Mouse (Mus musculus) small intestine, adult 2 months (tissue): Measurements from ENCODE around the gene Atp4b. TPM values are rescaled to one million over a fixed set of nuclear protein-coding genes. Genes with fewer than 3 reads are reported as not detected.
"Not testable (repeated sequence)": the region's sequence is repeated elsewhere in the genome, so short reads cannot be mapped to it uniquely, and the experiment has no call there.

Experiments used
- H3K27ac ChIP-seq: fragments of 200-500 bp; 2 replicates; pipeline ENCODE4 v1.5.1; 2012; ENCODE audit warnings: low read depth, low read length, control low read depth, inconsistent platforms; ENCODE audit not compliant: insufficient read depth
- H3K27me3 ChIP-seq: fragments of 200-500 bp; 2 replicates; pipeline ENCODE4 v1.6.1; 2012; ENCODE audit warnings: mild to moderate bottlenecking, moderate library complexity, low read length, inconsistent platforms; ENCODE audit not compliant: control insufficient read depth, insufficient read depth
- H3K36me3 ChIP-seq: fragments of 200-500 bp; 2 replicates; pipeline ENCODE4 v1.6.1; 2012; ENCODE audit warnings: mild to moderate bottlenecking, low read length, control low read depth, inconsistent platforms; ENCODE audit not compliant: control insufficient read depth, insufficient read depth
- H3K4me1 ChIP-seq: fragments of 200-500 bp; 2 replicates; pipeline ENCODE4 v1.6.1; 2012; ENCODE audit warnings: low read length, inconsistent platforms, mixed read lengths; ENCODE audit not compliant: control insufficient read depth, insufficient read depth, insufficient read length
- H3K4me3 ChIP-seq: fragments of 200-500 bp; 2 replicates; pipeline ENCODE4 v1.5.1; 2012; ENCODE audit warnings: low read depth, mild to moderate bottlenecking, control low read depth, inconsistent platforms, low read length, moderate library complexity
- CTCF ChIP-seq: fragments of 200-500 bp; IDR thresholded peaks from 2 replicates; pipeline ENCODE4 v1.5.1; 2012; ENCODE audit warnings: low read depth, mild to moderate bottlenecking, control low read depth, inconsistent platforms, low read length, moderate library complexity, mixed read lengths; ENCODE audit not compliant: insufficient replicate concordance, insufficient read length; ENCODE audit errors: extremely low read depth
- POLR2A ChIP-seq: fragments of 200-500 bp; IDR thresholded peaks from 2 replicates; pipeline ENCODE4 v1.6.1; 2012; ENCODE audit warnings: low read depth, mild to moderate bottlenecking, control low read depth, inconsistent platforms, low read length, moderate library complexity
- WGBS: fragments of 180-500 bp; shearing (Covaris S2); methylation state at CpG from one replicate; pipeline ENCODE4 v1.1.7; 2018; 5-methylcytosine and 5-hydroxymethylcytosine counted together
- polyA plus RNA-seq: library from polyadenylated mRNA; depleted of rRNA; stranded (reverse); fragments of >200 nt; gene quantifications from 2 replicates; pipeline ENCODE4 v1.2.3, GENCODE M21; 2012

The Atp4b gene
- polyA plus RNA-seq, 1 experiment = 0.13 TPM

DNA sequence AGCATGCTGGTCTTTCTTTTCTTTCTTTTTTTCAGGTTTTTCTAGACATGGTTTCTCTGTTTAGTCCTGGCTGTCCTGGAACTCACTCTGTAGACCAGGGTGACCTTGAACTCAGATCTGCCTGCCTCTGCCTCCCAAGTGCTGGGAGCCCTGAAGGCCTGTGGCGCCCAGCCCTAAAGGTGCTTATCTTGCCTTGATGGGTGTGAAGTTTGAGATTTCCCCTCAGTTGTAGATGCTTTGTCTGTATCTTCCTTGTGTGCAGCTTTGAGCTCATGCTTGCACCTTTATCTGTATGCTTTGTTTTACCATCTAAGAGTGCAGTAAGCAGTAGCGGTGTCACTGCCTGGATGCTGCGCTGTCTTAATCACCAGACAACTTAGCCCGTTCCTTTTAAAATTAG is 53.5 kb downstream of the Atp4b start:
- Histone ChIP-seq H3K27me3 (no peaks in the 10 kb centered on the region), H3K4me1 (peaks cover 4% of the 10 kb centered on the region; the same call in 1 of the 2 replicates), H3K27ac (no peak overlapping the region), H3K36me3 (peaks cover 23% of the 10 kb centered on the region), H3K4me3 (no peak overlapping the region)
- no peak for TF ChIP-seq POLR2A
- no peak for TF ChIP-seq CTCF
- 92% methylated on average over 4 of the region's 4 CpGs for WGBS

DNA sequence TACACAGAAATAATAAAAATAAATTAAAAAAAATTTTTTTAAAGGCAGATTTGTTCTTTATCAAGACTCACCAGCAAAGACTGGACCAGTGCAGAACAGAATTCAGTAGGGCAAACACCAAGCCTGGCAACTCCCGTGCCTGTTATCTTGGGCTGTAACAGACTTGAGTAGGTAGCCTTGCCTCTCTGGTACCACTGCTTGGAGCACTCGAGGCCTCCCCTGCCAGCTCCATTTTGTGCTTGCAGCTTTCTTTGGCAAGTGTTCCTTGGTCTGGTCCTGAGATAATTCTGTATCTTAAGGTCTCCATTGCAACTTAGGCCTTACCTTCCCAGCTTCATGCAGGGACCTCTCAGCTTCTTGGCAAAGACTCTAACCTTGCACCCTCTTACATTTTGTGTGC is 54.3 kb downstream of the Atp4b start:
- Histone ChIP-seq H3K36me3 (peaks cover 18% of the 10 kb centered on the region), H3K4me1 (peaks cover 6% of the 10 kb centered on the region; the same call in 1 of the 2 replicates), H3K27ac (no peak overlapping the region), H3K4me3 (no peak overlapping the region), H3K27me3 (no peaks in the 10 kb centered on the region)
- WGBS = 55% methylated on average over 2 of the region's 2 CpGs
- TF ChIP-seq CTCF (no peak), POLR2A (no peak)

- no peak for TF ChIP-seq CTCF
- H3K36me3 ChIP-seq = peaks cover 14% of the 10 kb centered on the region
These were observed 56.0 kb downstream of the Atp4b start for GRCm38 (mm10) chr8:13340650-13341049.

DNA sequence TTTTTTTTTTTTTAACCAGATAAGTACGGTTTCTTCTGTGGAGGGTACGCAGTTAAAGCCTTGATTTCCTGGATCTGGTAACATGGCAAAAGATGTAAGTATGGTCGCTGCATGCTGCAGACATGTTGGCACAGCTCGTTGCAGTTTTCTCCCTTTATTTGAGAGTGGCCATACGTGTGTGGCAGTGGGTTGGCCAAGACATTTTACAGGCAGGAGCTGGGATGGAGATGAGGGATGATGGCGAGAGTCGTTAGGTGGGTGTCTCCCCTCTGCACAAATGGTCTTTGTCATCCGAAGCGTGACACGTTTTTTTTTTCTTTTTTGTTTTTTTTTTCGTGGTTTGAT is 57.0 kb downstream of the Atp4b start:
- Histone ChIP-seq H3K27ac (no peak overlapping the region), H3K36me3 (peaks cover 13% of the 10 kb centered on the region), H3K27me3 (no peaks in the 10 kb centered on the region), H3K4me3 (peak overlapping the region; percentile 47), H3K4me1 (peaks cover 6% of the 10 kb centered on the region; the same call in 1 of the 2 replicates)
- 14% methylated on average over 11 of the region's 11 CpGs for WGBS
- no peak for TF ChIP-seq CTCF
- no peak for TF ChIP-seq POLR2A

More at GRCm38 (mm10) chr8:13340650-13341049, 56.0 kb downstream of the Atp4b start:
- H3K4me3 ChIP-seq = no peak overlapping the region
- no peaks in the 10 kb centered on the region for H3K27me3 ChIP-seq
- WGBS = 82% methylated on average over 8 of the region's 8 CpGs
- H3K4me1 ChIP-seq = peaks cover 6% of the 10 kb centered on the region; the same call in 1 of the 2 replicates
- no peak overlapping the region for H3K27ac ChIP-seq

DNA sequence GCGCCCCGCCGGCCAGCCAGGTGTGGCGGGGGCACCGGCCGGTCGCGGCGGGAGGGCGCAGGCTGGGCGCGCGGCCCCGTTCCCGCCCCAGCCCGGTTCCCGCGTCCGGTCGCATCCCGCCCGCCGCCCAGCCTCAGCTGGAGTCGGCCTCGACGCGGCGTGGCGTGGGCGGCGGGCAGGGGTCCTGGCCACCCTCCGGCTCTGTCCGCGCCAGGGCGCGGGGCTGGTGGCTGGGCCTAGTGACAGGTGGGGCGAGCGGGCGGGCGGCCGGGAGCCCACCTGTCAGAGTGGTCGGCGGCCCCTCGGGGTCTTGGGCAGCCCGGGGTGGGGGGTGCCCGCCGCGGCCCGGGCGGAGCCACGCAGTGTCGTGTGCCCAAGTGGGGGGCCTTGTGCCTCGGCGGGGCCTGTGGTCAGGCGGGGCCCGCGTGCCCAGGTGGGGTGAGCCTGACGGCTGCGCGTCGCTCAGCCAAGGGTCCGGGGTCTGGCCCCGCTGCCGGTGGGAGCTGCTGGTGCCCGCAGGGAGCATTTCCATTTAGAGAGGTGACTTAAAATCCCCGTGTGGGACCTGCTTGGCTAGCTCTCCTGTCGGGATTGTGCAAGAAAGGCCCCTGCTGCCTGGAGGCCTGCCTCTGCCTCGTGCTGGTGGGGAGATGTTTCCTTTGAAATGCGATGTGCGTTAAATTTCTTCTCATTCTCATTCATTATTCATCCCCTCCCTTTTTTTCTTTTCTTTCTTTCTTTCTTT is 57.6 kb downstream of the Atp4b start:
- Histone ChIP-seq H3K4me1 (peaks cover 6% of the 10 kb centered on the region; the same call in 1 of the 2 replicates), H3K36me3 (peaks cover 13% of the 10 kb centered on the region), H3K4me3 (peak overlapping the region; percentile 84), H3K27me3 (no peaks in the 10 kb centered on the region), H3K27ac (no peak overlapping the region)
- TF ChIP-seq CTCF (no peak), POLR2A (no peak)
- WGBS = under 1% methylated on average over 67 of the region's 70 CpGs

GRCm38 (mm10) chr8:13338255-13338860 is 58.3 kb downstream of the Atp4b start, which contains the start of gene Tfdp1:
TSS of gene Tfdp1 (plus strand) at chr8:13338751.
- no peak within 1 kb of the TSS for H3K27ac ChIP-seq

GRCm38 (mm10) chr8:13337678-13338077 is 58.9 kb downstream of the Atp4b start:
- peaks cover 4% of the 10 kb centered on the region; the same call in 1 of the 2 replicates for H3K36me3 ChIP-seq
- WGBS = 63% methylated on average over 3 of the region's 3 CpGs
- TF ChIP-seq CTCF (no peak), POLR2A (no peak)
- H3K4me3 ChIP-seq = no peak overlapping the region
- peaks cover 6% of the 10 kb centered on the region; the same call in 1 of the 2 replicates for H3K4me1 ChIP-seq
- H3K27ac ChIP-seq = no peak overlapping the region
- no peaks in the 10 kb centered on the region for H3K27me3 ChIP-seq

More at GRCm38 (mm10) chr8:13338255-13338860, 58.3 kb downstream of the Atp4b start, which contains the start of gene Tfdp1:
- Histone ChIP-seq H3K4me3 (peak within 1 kb of the TSS; percentile 84), H3K27me3 (no peaks in the 10 kb centered on the region), H3K36me3 (peaks cover 7% of the 10 kb centered on the region), H3K4me1 (peaks cover 6% of the 10 kb centered on the region; the same call in 1 of the 2 replicates)
- 5% methylated on average over 46 of the region's 72 CpGs for WGBS
- TF ChIP-seq CTCF (no peak), POLR2A (no peak; the same call in 1 of the 2 replicates)

- not testable (repeated sequence) for H3K27me3 ChIP-seq, H3K36me3 ChIP-seq, H3K4me3 ChIP-seq, H3K27ac ChIP-seq, H3K4me1 ChIP-seq
- 57% methylated on average over 6 of the region's 6 CpGs for WGBS
These were observed 59.4 kb downstream of the Atp4b start for GRCm38 (mm10) chr8:13337245-13337644.
